Mouse (Mus musculus) left cerebral cortex, adult 2 months (tissue): Measurements from ENCODE around the gene Gas2l1. TPM values are rescaled to one million over a fixed set of nuclear protein-coding genes. Genes with fewer than 3 reads are reported as not detected.

Source experiments
- DNase-seq, 2 experiments: peaks; one replicate each; pipeline ENCODE4 v3.0.0; 2021 to 2022; ENCODE audit warnings: low spot score in 2 of 2, mixed read lengths in 1 of 2; ENCODE audit errors: extremely low spot score in 1 of 2
- H3K27ac ChIP-seq: fragments of 200-600 bp; 2 replicates; pipeline ENCODE4 v1.8.1; 2022
- H3K4me3 ChIP-seq: fragments of 200-600 bp; 2 replicates; pipeline ENCODE4 v1.8.1; 2022
- CTCF ChIP-seq: fragments of 200-600 bp; IDR thresholded peaks from 2 replicates; pipeline ENCODE4 v1.8.1; 2022; ENCODE audit warnings: antibody characterized with exemption, mild to moderate bottlenecking, moderate library complexity
- intact Hi-C: fragments of 180-260 bp; cut with DNase I; formaldehyde crosslinking; loops from one replicate; pipeline ENCODE4 v1.15.1; 2025
- total RNA-seq, 2 experiments: library from RNA; stranded (reverse); gene quantifications; 2 replicates each; pipeline ENCODE4 v1.2.3; 2021

Gene Gas2l1
- total RNA-seq, 2 experiments from 2014 or later, result 92.1 to 95.3 TPM

DNA sequence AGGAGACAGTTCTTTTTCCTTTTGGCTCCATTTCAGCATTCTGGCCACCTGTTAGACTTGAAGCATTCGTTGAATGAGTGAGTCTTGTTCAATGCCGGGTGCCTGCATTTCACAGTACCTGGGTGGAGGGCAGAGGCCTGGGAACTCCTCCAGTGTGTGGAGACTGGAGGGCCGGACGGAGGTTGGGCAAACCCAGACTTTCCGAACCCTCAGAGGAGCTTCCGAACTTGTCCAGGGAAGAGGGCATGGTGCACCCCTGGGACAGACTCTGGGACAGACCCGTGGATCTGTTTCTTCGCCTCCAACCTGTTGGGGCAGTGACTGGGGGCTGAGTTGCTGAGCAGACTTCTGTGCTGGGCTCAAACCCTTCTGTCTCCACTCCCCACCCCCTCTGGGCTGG, 8.1 kb downstream of the Gas2l1 start:
- peak overlapping the region; percentile 72 for H3K4me3 ChIP-seq
- no peak for DNase-seq
- intact Hi-C loops, result no loop called here
- H3K27ac ChIP-seq, result peak overlapping the region; percentile 95
- no peak for TF ChIP-seq CTCF

DNA sequence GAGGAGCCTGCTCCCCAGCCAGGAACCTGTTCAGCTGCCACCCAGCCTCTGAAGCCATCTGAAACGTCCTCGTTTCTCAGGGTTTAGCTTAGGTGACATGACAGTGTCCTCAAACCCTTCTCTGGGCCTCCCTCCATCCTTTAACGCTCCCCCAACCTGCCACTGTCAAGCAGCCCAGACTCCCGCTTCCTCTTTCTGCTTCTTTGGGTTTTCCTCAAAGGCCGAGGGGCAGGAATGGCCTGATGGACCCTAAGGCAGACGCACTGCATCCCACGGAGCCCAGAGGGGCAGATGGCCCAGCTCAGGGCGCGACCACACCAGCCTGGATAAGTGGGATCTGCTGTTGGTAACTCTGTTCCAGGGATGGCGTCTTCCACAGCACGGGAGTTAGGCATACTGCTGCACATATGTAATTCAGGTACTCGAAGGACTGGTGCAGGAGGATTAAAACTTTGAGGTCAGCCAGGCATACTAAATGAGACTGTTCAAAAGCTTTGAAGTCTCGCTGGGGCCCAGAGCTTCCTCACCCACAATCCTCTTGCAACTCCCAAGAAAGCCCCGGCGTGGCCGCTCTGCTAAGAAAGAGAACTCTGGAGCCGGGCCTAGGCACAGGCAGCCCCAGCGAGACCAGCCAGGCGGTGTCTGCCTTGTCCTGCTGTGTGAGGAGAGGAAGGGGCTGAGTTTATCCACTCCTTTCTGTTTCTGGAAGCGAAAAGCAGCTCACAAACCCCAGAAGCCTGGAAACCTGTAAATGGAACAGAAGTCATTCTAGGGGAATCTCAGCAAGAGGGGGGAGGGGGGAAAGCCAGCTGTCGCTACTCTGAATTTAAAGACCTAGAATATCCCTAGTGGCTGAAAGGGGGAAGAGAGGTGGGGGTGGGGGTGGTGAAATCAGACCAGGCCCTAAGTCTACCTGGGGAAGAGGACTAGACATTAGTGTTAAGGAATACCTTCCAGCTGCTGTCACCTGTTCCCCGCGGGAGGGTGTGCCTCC, 8.9 kb downstream of the Gas2l1 start:
- no peak; the same call in 1 of the 2 replicates for TF ChIP-seq CTCF
- no peak for DNase-seq
- intact Hi-C loops, result no loop called here
- no peak overlapping the region; the same call in 1 of the 2 replicates for H3K4me3 ChIP-seq
- H3K27ac ChIP-seq, result peak overlapping the region; percentile 95

DNA sequence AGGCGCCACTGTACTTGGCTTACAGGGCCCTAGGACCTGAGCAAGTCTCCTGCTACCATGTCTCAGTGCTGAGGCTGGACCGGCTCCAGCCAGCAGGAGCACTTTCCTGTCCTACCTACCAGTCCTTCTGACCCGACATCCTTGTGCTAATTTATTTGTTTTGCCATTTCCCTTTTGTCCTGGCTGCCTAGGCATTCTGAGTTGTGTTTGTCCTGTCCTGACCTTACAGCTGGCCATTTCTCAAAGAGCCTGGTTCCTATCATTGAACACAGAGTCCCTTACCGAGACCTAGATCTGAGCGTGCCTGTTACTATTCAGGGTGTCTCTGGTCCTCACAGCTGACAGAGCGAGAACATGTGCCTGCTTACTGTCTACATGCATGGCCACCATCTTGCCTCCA, 10.3 kb downstream of the Gas2l1 start:
- no peak for TF ChIP-seq CTCF
- DNase-seq, result no peak
- H3K27ac ChIP-seq, result no peak overlapping the region; the same call in 1 of the 2 replicates
- intact Hi-C loops, result no loop called here
- H3K4me3 ChIP-seq, result no peak overlapping the region

DNA sequence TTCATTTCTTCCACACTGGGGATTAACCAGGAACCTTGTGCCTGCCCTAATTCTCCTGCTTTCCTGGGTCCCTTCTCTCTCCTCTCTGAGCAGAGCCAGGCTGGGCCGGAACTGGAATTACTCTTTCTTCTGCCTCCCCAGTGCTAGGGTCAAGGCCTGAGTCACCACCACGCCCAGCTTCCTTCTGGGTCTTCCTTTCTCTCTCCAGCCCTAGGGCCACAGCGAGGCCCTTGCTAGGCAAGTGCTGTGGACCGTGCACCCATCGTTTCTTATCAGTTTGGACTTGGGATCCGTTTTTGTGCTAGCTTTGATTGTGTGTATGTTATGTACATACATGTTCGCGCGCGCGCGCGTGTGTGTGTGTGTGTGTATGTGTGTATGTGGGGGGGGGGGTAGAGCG, 11.0 kb downstream of the Gas2l1 start:
- H3K4me3 ChIP-seq, result no peak overlapping the region
- TF ChIP-seq CTCF, result no peak
- H3K27ac ChIP-seq, result no peak overlapping the region
- intact Hi-C loops, result no loop called here
- no peak for DNase-seq

DNA sequence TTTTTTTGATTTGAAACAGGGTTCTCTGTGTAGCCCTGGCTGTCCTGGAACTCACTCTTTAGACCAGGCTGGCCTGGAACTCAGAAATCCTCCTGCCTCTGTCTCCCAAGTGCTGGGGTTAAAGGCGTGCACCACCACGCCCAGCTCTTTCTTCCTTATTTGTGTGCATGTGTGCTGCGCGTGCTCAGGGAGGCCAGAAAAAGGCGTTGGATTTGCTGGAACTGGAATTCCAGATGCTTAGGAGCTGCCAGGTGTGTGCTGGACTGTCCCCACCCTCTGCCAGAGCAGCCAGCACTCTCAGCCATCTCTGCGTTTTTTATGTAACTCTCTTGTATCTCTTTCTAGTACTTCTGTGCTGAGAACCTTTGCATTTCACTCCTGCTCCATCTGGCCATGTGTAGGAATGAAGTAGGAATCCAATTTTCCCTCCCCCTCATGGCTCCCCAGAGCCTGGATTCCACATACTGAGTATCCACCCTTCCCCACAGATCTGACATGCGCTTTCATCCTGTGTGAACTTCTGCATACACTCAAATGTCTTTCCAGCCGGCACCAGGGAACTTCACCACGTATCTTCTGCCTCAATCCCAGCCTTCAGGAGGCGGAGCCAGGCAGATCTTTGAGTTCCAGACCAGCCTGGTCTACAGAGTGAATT, 12.8 kb downstream of the Gas2l1 start:
- no peak overlapping the region for H3K4me3 ChIP-seq
- peak; percentile 46 to 51 for DNase-seq
- TF ChIP-seq CTCF, result no peak
- H3K27ac ChIP-seq, result peak overlapping the region; percentile 79
- intact Hi-C loops, result loop anchor here (1.0 kb wide), 1 partner anchor 17 kb away; no protein-coding TSS in a partner anchor

DNA sequence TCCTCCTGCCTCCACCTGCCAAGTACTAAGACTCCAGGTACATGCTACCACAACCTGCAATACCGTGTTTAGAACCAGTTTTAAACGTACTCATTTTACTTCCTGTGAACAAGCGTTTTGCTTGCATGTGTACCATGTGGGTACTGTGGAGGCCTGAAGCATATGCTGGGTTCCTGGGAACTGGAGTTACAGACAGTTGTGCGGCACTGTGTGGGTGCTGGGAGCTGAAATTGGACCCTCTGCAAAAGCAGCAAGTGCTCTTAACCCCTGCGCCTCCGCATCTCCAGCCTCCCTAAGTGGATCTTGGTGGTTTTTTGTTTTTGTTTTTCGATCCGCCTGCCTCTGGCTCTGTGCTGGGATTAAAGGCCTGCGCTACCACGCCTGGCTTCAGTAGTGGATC, 13.5 kb downstream of the Gas2l1 start:
- H3K27ac ChIP-seq, result peak overlapping the region; percentile 79; the same call in 1 of the 2 replicates
- intact Hi-C loops, result loop anchor here (1.0 kb wide), 1 partner anchor 16 kb away; no protein-coding TSS in a partner anchor
- TF ChIP-seq CTCF, result no peak
- no peak for DNase-seq
- H3K4me3 ChIP-seq, result no peak overlapping the region

DNA sequence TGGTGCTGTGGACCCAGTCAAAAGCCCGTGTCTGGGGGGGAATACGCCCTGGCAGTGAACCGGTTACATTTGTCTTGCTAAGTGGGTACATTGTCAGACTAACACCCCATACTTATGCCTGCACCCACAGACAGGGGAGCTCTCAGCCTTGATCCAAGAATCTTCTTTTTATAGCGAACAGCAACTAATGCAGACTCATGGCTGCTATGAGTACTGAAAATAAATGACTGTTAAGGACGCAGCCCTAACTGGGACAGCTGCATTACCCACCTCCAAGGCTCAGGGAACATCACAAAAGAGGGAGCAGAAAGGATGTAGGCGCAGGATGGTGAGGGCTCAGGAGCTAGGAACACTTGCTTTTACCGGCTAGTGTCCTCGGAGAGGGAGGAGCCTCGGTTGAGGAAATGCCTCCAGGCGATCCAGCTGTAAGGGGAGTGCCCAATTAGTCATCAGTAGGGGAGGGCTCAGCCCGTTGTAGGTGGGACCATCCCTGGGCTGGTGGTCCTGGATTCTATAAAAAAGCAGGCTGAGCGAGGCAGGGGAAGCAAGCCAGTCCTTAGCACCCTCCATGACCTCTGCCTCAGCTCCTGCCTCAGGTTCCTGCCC, 18.7 kb downstream of the Gas2l1 start:
- peak; percentile 33 for TF ChIP-seq CTCF
- Histone ChIP-seq H3K27ac (peak overlapping the region; percentile 47), H3K4me3 (no peak overlapping the region)
- intact Hi-C loops, result loop anchor here (1.0 kb wide), 1 partner anchor 18 kb away; no protein-coding TSS in a partner anchor
- peak in 1 of 2 experiments; percentile 44 for DNase-seq

DNA sequence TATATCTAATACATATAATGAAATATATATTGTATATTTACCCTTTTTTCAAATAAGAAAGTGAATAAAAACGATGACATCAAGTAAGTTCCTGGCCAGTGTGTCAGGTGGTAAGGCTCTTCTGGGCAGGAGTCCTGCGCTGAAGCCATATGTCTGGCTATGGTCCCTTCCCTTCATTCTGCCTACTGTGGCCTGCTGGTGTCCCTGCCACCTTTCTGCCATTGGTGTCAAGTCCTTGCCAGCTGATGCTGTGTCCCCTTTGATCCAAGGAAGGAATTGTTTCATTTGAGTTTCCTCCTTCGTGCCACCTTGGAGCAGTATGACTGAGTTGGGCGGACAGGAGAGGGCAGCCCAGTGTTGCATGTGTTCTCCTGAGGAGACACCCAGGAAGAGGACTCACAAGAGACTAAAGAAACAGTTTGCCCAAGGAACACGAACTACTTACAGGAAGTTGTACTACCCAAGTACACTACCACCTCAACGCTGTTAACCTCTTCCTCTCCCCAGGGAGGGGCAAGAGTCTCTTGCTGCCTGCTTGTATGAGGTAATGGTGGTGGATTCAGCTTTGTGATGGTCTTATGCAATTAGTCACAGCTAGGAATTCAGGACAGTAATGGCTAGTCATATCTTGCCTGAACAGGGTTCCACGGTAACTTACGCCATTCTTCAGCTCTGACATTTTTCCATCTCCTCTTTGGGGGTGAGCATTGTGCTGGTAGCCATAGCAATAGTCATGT, 22.3 kb downstream of the Gas2l1 start:
- no peak for DNase-seq
- intact Hi-C loops, result no loop called here
- Histone ChIP-seq H3K4me3 (no peak overlapping the region), H3K27ac (peak overlapping the region; percentile 16; the same call in 1 of the 2 replicates)
- no peak for TF ChIP-seq CTCF

DNA sequence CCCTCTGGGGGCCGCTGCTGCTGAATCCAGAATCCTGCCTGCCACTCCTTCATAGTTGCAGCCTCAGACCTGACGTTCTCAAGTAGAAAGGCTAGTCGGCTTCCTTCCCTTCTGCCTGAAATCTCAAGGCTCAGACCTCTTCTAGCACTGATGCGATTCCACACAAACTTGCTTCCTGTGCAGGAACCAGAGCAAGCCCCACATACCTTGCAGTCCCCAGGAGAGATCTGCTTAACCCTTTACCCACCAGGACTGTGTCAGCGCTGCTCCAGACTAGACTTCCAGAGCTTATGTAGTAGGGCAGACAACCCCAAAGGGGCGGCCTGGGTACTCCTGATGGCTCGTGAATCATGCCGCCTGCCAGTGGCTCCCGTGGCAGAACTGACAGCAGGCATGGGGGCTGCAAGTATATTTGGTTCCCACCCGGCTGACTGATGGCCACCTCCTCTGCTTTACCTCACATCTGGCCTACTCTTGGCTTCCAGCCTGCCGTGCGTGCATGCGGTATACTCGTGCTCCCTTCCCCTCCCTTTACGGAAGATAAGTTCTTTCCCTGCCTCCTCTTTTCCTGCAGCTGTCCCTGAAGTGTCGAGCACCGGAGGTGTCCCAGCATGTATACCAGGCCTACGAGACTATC, 23.9 kb downstream of the Gas2l1 start:
- Histone ChIP-seq H3K27ac (peak overlapping the region; percentile 85), H3K4me3 (no peak overlapping the region)
- intact Hi-C loops, result no loop called here
- no peak for TF ChIP-seq CTCF
- DNase-seq, result peak; percentile 68 to 80

DNA sequence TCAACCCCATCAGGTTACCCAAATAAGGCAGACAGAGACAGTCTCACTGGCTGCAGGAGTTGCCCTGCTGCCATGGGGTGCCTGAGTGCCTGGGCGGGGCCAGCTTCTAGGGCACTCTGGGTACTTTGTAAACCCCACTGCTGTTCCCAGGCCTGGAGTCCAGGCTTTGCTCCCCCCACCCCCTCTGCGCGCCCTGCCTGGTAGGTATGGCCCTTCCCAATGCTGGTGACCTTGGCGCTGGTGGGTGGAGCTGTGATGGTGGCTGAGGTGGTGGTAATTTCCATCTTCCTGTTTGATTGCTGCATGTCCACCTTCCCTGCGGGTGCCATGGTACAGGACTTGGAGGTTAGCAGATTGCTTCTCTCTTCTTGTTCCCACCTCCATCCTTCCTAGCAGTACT, 24.5 kb downstream of the Gas2l1 start:
- H3K4me3 ChIP-seq, result no peak overlapping the region
- DNase-seq, result no peak
- H3K27ac ChIP-seq, result peak overlapping the region; percentile 85
- intact Hi-C loops, result no loop called here
- no peak for TF ChIP-seq CTCF
